Mouse (Mus musculus) liver, embryonic 15.5 days (tissue): ENCODE data around the gene Crtac1. TPM values are rescaled to one million over a fixed set of nuclear protein-coding genes. Genes with fewer than 3 reads are reported as not detected.

Source experiments
- ATAC-seq: fragments of 200-750 bp; cut with Nextera tagmentation; 2 replicates; pipeline ENCODE4 v1.8.0; 2017; ENCODE audit warnings: moderate number of reproducible peaks, mild to moderate bottlenecking, moderate library complexity; ENCODE audit not compliant: insufficient read depth
- H3K27ac ChIP-seq: fragments of 300-500 bp; sonication (generic); replicated peaks from 2 replicates; pipeline ENCODE4 v1.5.1; 2015; ENCODE audit warnings: mild to moderate bottlenecking, inconsistent platforms
- H3K27me3 ChIP-seq: fragments of 300-500 bp; sonication (generic); 2 replicates; pipeline ENCODE4 v1.6.1; 2015; ENCODE audit warnings: mild to moderate bottlenecking, inconsistent platforms
- H3K36me3 ChIP-seq: fragments of 300-500 bp; sonication (generic); replicated peaks from 2 replicates; pipeline ENCODE4 v1.6.1; 2015; ENCODE audit warnings: moderate library complexity, mild to moderate bottlenecking, inconsistent platforms
- H3K4me1 ChIP-seq: fragments of 300-500 bp; sonication (generic); replicated peaks from 2 replicates; pipeline ENCODE4 v1.6.1; 2015; ENCODE audit warnings: inconsistent platforms
- H3K4me2 ChIP-seq: fragments of 300-500 bp; sonication (generic); 2 replicates; pipeline ENCODE4 v1.6.1; 2015; ENCODE audit warnings: moderate library complexity, mild to moderate bottlenecking, inconsistent platforms
- H3K4me3 ChIP-seq: fragments of 300-500 bp; sonication (generic); replicated peaks from 2 replicates; pipeline ENCODE4 v1.5.1; 2015; ENCODE audit warnings: mild to moderate bottlenecking, inconsistent platforms
- H3K9ac ChIP-seq: fragments of 300-500 bp; sonication (generic); 2 replicates; pipeline ENCODE4 v1.6.1; 2015; ENCODE audit warnings: moderate library complexity, mild to moderate bottlenecking, inconsistent platforms
- H3K9me3 ChIP-seq: fragments of 300-500 bp; sonication (generic); replicated peaks from 2 replicates; pipeline ENCODE4 v1.6.1; 2016; ENCODE audit warnings: inconsistent platforms
- WGBS: fragments of 180-500 bp; shearing (Covaris S2); methylation state at CpG from one replicate; pipeline ENCODE4 v1.1.7; 2015; ENCODE audit warnings: mixed read lengths; ENCODE audit not compliant: insufficient replicate concordance; 5-methylcytosine and 5-hydroxymethylcytosine counted together
- polyA plus RNA-seq: library from polyadenylated mRNA; unstranded; fragments of >200 nt; fragmentation: Nextera tagmentation; extraction: Ambion mirVana; gene quantifications from 2 replicates; pipeline ENCODE4 v1.2.1, GENCODE M21; 2015

Gene Crtac1
- polyA plus RNA-seq, 1 experiment from 2014 or later = 0.03 TPM

- Histone ChIP-seq H3K27me3 (peaks cover 15% of the 10 kb centered on the region), H3K9ac (no peak overlapping the region), H3K4me3 (no peak overlapping the region), H3K4me2 (no peak overlapping the region), H3K27ac (no peak overlapping the region), H3K4me1 (no peaks in the 10 kb centered on the region), H3K9me3 (no peaks in the 10 kb centered on the region), H3K36me3 (no peaks in the 10 kb centered on the region)
- ATAC-seq = no peak
- WGBS = 4% methylated on average over 3 of the region's 3 CpGs
Measured at GRCm38 (mm10) chr19:42425208-42425607, 6.4 kb downstream of the Crtac1 start.

- Histone ChIP-seq H3K9me3 (no peaks in the 10 kb centered on the region), H3K4me2 (no peak overlapping the region), H3K27me3 (peaks cover 8% of the 10 kb centered on the region), H3K27ac (no peak overlapping the region), H3K4me1 (no peaks in the 10 kb centered on the region), H3K4me3 (no peak overlapping the region), H3K9ac (no peak overlapping the region), H3K36me3 (no peaks in the 10 kb centered on the region)
- WGBS = 66% methylated on average over 8 of the region's 8 CpGs
- no peak for ATAC-seq
Measured at GRCm38 (mm10) chr19:42415042-42415441, 16.5 kb downstream of the Crtac1 start.

- no peak overlapping the region for H3K4me3 ChIP-seq
- H3K36me3 ChIP-seq = no peaks in the 10 kb centered on the region
- no peaks in the 10 kb centered on the region for H3K9me3 ChIP-seq
- WGBS = 27% methylated on average over 5 of the region's 5 CpGs
- H3K4me1 ChIP-seq = no peaks in the 10 kb centered on the region
- ATAC-seq = no peak
- H3K27me3 ChIP-seq = peaks cover 22% of the 10 kb centered on the region
- no peak overlapping the region for H3K9ac ChIP-seq
- no peak overlapping the region for H3K4me2 ChIP-seq
- no peak overlapping the region for H3K27ac ChIP-seq
Measured at GRCm38 (mm10) chr19:42409856-42410255, 21.7 kb downstream of the Crtac1 start.

- peaks cover 22% of the 10 kb centered on the region for H3K27me3 ChIP-seq
- H3K36me3 ChIP-seq = no peaks in the 10 kb centered on the region
- WGBS = under 1% methylated on average over 19 of the region's 19 CpGs
- no peak overlapping the region for H3K4me3 ChIP-seq
- ATAC-seq = no peak
- H3K4me2 ChIP-seq = no peak overlapping the region
- H3K4me1 ChIP-seq = no peaks in the 10 kb centered on the region
- H3K9ac ChIP-seq = no peak overlapping the region
- no peaks in the 10 kb centered on the region for H3K9me3 ChIP-seq
- H3K27ac ChIP-seq = no peak overlapping the region
Measured at GRCm38 (mm10) chr19:42409226-42409625, 22.4 kb downstream of the Crtac1 start.

GRCm38 (mm10) chr19:42404364-42404763 lies 27.2 kb downstream of the Crtac1 start:
- Histone ChIP-seq H3K36me3 (no peaks in the 10 kb centered on the region), H3K27me3 (peaks cover 8% of the 10 kb centered on the region), H3K9ac (no peak overlapping the region), H3K27ac (no peak overlapping the region), H3K4me1 (no peaks in the 10 kb centered on the region), H3K4me2 (no peak overlapping the region), H3K9me3 (no peaks in the 10 kb centered on the region), H3K4me3 (no peak overlapping the region)
- WGBS = 66% methylated on average over 15 of the region's 15 CpGs
- no peak for ATAC-seq

- no peak for ATAC-seq
- Histone ChIP-seq H3K36me3 (no peaks in the 10 kb centered on the region), H3K9ac (no peak overlapping the region), H3K4me1 (no peaks in the 10 kb centered on the region), H3K4me2 (no peak overlapping the region), H3K27ac (no peak overlapping the region), H3K27me3 (no peaks in the 10 kb centered on the region), H3K4me3 (no peak overlapping the region), H3K9me3 (no peaks in the 10 kb centered on the region)
- 46% methylated on average over 3 of the region's 3 CpGs for WGBS
Measured at GRCm38 (mm10) chr19:42399974-42400373, 31.6 kb downstream of the Crtac1 start.

- no peaks in the 10 kb centered on the region for H3K36me3 ChIP-seq
- H3K27me3 ChIP-seq = no peaks in the 10 kb centered on the region
- no peak overlapping the region for H3K9ac ChIP-seq
- no peak for ATAC-seq
- H3K4me2 ChIP-seq = no peak overlapping the region
- no peaks in the 10 kb centered on the region for H3K9me3 ChIP-seq
- H3K27ac ChIP-seq = no peak overlapping the region
- no peak overlapping the region for H3K4me3 ChIP-seq
- H3K4me1 ChIP-seq = no peaks in the 10 kb centered on the region
- 18% methylated on average over 11 of the region's 11 CpGs for WGBS
Measured at GRCm38 (mm10) chr19:42397281-42397680, 34.3 kb downstream of the Crtac1 start.

GRCm38 (mm10) chr19:42394848-42395534 lies 36.6 kb downstream of the Crtac1 start:
- Histone ChIP-seq H3K9me3 (no peaks in the 10 kb centered on the region), H3K27me3 (no peaks in the 10 kb centered on the region), H3K4me3 (no peak overlapping the region), H3K4me2 (no peak overlapping the region), H3K9ac (no peak overlapping the region), H3K4me1 (no peaks in the 10 kb centered on the region), H3K27ac (no peak overlapping the region), H3K36me3 (no peaks in the 10 kb centered on the region)
- 45% methylated on average over 2 of the region's 2 CpGs for WGBS
- no peak for ATAC-seq

- Histone ChIP-seq H3K27ac (no peak overlapping the region), H3K9me3 (no peaks in the 10 kb centered on the region), H3K4me2 (no peak overlapping the region), H3K36me3 (no peaks in the 10 kb centered on the region), H3K9ac (no peak overlapping the region), H3K4me3 (no peak overlapping the region), H3K4me1 (no peaks in the 10 kb centered on the region), H3K27me3 (no peaks in the 10 kb centered on the region)
- WGBS = 66% methylated on average over 4 of the region's 4 CpGs
- ATAC-seq = no peak
Measured at GRCm38 (mm10) chr19:42393920-42394319, 37.7 kb downstream of the Crtac1 start.

GRCm38 (mm10) chr19:42392094-42392493 lies 39.5 kb downstream of the Crtac1 start:
- Histone ChIP-seq H3K9me3 (no peaks in the 10 kb centered on the region), H3K4me1 (no peaks in the 10 kb centered on the region), H3K36me3 (no peaks in the 10 kb centered on the region), H3K27ac (no peak overlapping the region), H3K27me3 (no peaks in the 10 kb centered on the region), H3K4me3 (no peak overlapping the region), H3K4me2 (no peak overlapping the region), H3K9ac (no peak overlapping the region)
- 60% methylated on average over 8 of the region's 8 CpGs for WGBS
- no peak for ATAC-seq

- WGBS = 81% methylated on average over 14 of the region's 14 CpGs
- no peaks in the 10 kb centered on the region for H3K36me3 ChIP-seq
- no peak for ATAC-seq
- peaks cover 7% of the 10 kb centered on the region; the same call in 1 of the 2 replicates for H3K27me3 ChIP-seq
- no peaks in the 10 kb centered on the region for H3K4me1 ChIP-seq
- no peak overlapping the region for H3K4me3 ChIP-seq
- no peak overlapping the region for H3K4me2 ChIP-seq
- no peak overlapping the region for H3K9ac ChIP-seq
- no peak overlapping the region for H3K27ac ChIP-seq
- no peaks in the 10 kb centered on the region for H3K9me3 ChIP-seq
Measured at GRCm38 (mm10) chr19:42389574-42389973, 42.0 kb downstream of the Crtac1 start.
